Mouse (Mus musculus) G1E (cell line): ENCODE measurements around the gene Rnf26.

Source experiments
- CTCF ChIP-seq: IDR thresholded peaks from 2 replicates; pipeline ENCODE4 v1.5.1; 2012; ENCODE audit warnings: low read depth, low read length, inconsistent platforms, mixed read lengths
- GATA1 ChIP-seq: IDR thresholded peaks from 2 replicates; pipeline ENCODE4 v1.6.1; 2012; ENCODE audit warnings: borderline replicate concordance, low read length, inconsistent platforms, mixed read lengths
- GATA2 ChIP-seq: IDR thresholded peaks from 2 replicates; pipeline ENCODE4 v1.6.1; 2012; ENCODE audit warnings: low read depth, low read length, inconsistent platforms, borderline replicate concordance
- POLR2AphosphoS5 ChIP-seq: IDR thresholded peaks from 2 replicates; pipeline ENCODE4 v1.6.1; 2012; ENCODE audit warnings: low read depth, low read length, inconsistent platforms; ENCODE audit not compliant: insufficient replicate concordance
- TAL1 ChIP-seq: conservative IDR thresholded peaks from 2 replicates; pipeline ENCODE4 v1.6.1; 2012; ENCODE audit warnings: low read depth, low read length, inconsistent platforms, mixed read lengths

GRCm38 (mm10) chr9:44047571-44048490 is 65.5 kb downstream of the Rnf26 start:
- TF ChIP-seq CTCF = no peak
- TF ChIP-seq TAL1 = no peak
- no peak for TF ChIP-seq GATA2
- TF ChIP-seq POLR2AphosphoS5 = no peak
- no peak for TF ChIP-seq GATA1
